Mouse (Mus musculus): ENCODE measurements around the gene Gc. TPM values are rescaled to one million over a fixed set of nuclear protein-coding genes. Genes with fewer than 3 reads are reported as not detected.

Gene Gc
- polyA plus RNA-seq, 1 experiment, result not detected

Other genes starting within 250 kb of the Gc start
- gene Npffr2, start 69.5 kb upstream of the Gc start, polyA plus RNA-seq (2012; fragmentation: generic; extraction: Trizol), result not detected